Mouse (Mus musculus) gonadal fat pad, adult 2 months (tissue): ENCODE results near the gene Zfp60. TPM values are rescaled to one million over a fixed set of nuclear protein-coding genes. Genes with fewer than 3 reads are reported as not detected.

ENCODE experiments used
- DNase-seq: peaks from one replicate; pipeline ENCODE4 v3.0.0-alpha.2; 2012; ENCODE audit warnings: low read depth
- polyA plus RNA-seq: library from polyadenylated mRNA; depleted of rRNA; stranded (reverse); fragments of >200 nt; gene quantifications from 2 replicates; pipeline ENCODE4 v1.2.3, GENCODE M21; 2012; rRNA removed

The Zfp60 gene
- polyA plus RNA-seq, result 3.3 and 3.4 TPM in 2 replicates

DNA sequence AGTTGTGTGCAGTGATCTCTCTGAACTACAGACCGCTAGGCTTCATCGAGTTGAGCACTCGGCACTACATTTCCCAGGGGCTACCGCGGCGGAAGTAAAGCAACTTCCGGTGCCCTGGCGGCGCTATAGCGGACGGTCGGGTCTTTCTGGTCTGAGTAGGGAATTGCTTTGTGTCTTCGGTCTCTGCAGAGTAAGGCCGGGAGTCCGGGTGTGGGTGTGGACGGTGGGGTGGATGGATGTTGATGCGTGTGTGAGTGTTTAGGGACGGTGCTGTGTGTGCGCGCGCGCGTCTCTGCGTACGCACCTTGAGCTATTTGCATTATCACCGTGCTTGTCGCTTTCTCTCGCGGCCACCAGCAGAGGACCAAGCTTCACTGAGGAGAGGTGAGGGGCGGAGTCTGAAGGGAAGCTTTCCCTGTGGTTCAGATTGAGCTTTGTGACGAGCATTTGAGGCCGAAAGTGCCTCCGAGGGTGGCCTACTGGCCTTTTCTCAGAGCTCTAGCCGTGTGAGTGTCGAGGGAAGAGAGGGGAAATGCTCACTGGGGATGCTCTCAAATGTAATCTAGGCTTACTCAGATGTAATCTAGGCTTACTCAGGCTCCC, at the start of gene Zfp60:
Zfp60 (plus strand) TSS at position 109 of the 603 bp plus-strand sequence.
- DNase-seq, result peak; percentile 31

- DNase-seq, result no peak
Observed at GRCm38 (mm10) chr7:27683218-27683617, 48.0 kb upstream of the Zfp60 start.

GRCm38 (mm10) chr7:27685220-27685619, 46.0 kb upstream of the Zfp60 start:
- no peak for DNase-seq

DNA sequence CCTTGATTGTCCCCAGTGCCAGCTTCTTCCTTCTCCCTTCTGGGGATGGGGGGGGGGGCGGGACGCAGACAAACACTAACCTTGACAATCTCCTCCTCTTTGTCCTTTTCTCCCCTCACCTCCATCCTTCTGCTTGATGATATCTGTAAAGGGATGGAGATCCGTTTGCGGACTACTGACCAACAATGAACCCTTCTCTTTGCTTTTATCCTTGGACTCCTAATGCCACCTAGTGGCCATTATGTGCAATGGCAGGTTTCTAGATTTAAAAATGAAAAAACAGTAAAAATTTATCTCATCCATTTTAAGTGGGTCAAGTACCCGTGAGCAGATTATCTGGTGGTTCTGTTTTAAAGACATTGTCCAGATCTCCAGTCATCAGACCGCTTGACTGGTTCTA, 45.5 kb upstream of the Zfp60 start:
- DNase-seq, result no peak

DNA sequence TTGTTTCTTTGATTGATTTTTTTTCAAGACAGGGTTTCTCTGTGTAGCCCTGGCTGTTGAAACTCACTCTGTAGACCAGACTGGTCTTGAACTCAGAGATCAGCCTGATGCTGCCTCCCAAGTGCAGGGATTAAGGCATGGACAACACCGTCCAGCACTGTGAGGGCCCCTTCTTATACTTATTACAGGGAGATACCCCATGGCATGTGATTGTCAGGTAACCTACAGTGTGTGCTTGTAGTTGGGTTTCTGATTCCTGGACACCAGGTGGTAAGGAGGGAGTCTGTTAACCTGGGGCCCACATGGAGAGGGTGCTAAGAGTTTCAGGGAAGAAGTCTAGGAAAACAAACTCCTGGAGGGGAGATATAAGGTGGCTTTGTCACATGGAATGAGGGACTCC, 44.1 kb upstream of the Zfp60 start:
- no peak for DNase-seq

- DNase-seq, result no peak
Observed at GRCm38 (mm10) chr7:27687836-27688235, 43.4 kb upstream of the Zfp60 start.

DNA sequence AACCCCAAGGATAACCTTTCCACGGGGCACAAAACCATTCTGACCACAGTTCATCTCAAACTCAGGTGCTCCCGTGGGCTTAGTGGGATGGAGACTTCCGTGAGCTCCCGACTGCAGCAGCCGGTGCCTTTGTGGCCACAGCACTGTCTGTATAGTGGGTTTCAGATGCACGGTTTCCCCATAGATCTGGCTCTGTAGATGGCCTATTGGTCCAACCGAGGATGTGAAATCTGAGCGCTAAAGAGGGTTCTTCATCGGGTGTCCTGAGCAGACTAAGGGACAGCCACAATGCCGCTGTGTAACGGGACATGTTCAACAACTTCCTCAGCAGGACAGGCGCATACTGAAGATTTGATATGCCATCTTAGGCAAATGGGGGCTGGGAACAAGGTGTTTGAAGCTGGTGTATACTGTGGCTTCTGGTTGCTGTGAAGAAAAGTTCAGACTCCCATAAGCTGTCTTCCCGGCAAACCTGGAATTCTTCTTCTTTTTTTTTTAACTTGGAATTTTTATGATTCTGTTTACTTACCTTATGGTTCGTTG, 42.9 kb upstream of the Zfp60 start:
- DNase-seq, result no peak

GRCm38 (mm10) chr7:27688815-27689612, 42.2 kb upstream of the Zfp60 start, which contains the start of gene Zfp607b:
Gene Zfp607b (plus strand): TSS chr7:27689340.
- DNase-seq, result peak; percentile 97

- DNase-seq, result no peak
Observed at GRCm38 (mm10) chr7:27691076-27691475, 40.1 kb upstream of the Zfp60 start.

- no peak for DNase-seq
Observed at GRCm38 (mm10) chr7:27696711-27697110, 34.5 kb upstream of the Zfp60 start.

DNA sequence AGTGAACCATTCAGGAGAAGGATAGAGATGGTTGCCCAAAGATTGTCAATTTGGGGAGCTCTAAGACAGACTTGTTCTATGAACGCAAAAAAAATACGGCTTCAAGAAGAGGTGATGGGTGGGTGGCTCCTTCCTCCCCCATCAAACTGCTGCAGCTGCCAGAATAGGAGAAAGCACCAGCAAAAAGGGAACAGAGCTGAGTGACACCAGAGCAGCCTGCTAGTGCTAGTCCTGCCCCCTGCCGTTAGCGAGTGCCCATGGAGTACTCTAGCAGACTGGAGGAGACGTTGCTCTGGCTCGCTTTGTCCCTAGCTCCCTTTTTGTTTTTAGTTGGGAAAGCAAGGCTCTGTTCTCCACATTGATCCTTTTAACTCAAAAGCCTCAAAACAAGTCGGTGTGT, 20.8 kb upstream of the Zfp60 start:
- no peak for DNase-seq

- DNase-seq, result no peak
Observed at GRCm38 (mm10) chr7:27721951-27722350, 9.2 kb upstream of the Zfp60 start.

DNA sequence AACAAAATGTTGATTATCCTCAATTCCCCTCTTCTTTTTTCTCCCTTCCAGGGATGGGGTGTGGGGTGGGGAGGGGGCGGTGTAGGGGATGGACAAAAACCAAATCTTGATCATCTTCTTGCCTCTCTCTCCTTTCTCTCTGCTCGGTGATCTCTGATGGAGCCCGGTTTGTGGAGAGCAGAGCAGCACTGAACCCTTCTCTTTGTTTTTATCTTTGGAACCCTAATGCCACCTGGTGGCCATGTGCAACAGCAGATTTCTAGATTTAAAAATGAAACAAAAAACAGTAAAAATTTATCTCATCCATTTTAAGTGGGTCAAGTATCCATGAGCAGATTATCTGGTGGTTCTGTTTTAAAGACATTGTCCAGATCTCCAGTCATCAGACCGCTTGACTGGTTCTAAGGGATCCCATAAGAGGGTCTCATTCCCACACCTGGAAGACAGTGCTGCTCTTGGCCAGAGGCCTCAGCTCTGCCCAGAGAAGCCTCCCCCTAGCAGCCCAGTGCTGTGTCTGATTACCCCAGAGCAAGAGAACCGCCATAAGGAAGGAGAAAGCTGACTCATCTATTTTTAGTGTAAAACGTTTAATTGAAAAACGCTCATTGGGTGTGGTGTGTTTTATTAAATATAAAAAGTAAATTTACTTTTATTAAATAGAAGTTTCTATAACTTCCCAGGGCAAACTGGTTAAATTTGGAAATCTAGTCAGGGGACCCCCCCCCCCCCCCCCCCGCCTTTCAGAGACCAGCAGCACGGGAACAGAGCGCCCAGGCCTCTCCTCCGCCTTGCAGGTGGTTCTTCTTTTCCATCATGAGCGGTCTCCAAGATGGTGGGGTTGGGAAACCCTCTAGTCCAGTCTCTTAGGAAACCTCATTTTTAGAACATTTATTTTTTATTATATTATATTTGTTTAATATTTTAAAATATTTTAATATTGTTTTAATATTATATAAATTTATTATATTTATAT, 5.3 kb upstream of the Zfp60 start:
- DNase-seq, result no peak

DNA sequence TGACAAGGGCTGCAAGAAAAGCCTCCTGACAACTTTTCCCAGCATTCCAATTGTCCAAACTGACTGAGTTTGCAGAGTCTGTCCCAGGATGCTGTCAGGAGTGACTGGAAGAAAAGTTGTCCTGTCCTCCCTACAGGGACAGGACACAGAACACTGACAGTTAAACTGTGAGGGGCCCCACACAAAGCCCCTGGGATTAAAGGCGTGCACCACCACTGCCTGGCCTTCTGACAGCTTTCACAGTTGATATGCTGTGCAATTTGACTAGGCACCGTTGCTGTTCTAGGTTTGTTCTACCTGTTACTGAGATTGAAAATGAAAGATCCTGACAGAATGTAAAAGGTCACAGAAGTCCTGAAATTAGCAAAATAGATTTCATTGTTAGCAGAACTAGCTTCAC, 3.7 kb upstream of the Zfp60 start:
- no peak for DNase-seq

DNA sequence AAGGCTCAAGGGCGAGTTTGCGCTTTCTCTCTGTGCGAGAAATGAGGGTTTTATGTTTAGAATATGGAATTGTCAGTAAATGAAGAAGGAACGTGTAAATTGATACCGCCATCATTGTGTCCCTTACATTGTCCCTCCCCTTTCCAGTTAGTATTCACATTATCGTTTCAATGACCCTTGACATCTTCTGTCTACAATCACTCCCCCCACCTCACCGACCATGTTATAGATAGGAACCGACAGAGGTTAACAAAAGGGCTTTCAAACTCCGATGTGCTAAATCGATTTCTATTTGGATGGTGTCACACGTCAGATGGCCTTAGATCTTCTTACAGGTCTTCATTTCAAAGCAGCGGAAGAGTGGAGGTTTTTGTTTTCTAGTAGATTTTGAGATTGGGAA, 757 bp downstream of the Zfp60 start:
- DNase-seq, result no peak

- no peak for DNase-seq
Observed at GRCm38 (mm10) chr7:27732508-27732907, 1.3 kb downstream of the Zfp60 start.

- no peak for DNase-seq
Observed at GRCm38 (mm10) chr7:27735457-27735856, 4.3 kb downstream of the Zfp60 start.

- no peak for DNase-seq
Observed at GRCm38 (mm10) chr7:27756351-27757047, 25.3 kb downstream of the Zfp60 start.

GRCm38 (mm10) chr7:27757048-27757375, 25.8 kb downstream of the Zfp60 start:
- no peak for DNase-seq

DNA sequence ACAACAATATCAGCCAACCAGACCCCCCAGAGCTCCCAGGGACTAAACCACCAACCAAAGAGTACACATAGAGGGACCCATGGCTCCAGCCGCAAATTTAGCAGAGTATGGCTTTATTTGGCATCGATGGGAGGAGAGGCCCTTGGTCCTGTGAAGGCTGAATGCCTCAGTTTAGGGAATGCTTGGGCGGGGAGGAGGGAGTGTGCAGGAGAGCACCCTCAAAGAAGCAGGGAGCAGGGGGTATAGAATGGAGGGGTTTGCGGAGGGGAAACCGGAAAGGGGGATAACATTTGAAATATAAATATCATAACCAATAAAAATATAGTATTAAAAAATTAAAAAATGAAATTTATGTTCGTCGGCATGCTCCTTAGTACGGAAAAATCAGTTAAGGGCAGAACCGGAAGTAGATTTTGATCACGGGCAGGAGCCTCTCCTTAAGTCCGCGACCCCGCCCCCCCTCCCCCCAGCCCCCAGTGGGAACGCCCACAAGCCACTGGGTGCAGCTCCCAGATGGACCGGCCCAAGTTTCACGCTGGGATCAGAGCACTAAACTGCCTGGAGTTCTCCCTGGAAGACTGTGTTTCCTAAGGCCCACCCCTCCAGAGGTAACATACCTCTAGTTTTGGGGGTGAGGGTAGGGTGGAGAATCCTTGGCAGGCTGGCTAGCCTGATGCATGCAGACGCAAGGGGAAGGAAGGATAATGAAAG, 34.1 kb downstream of the Zfp60 start:
- DNase-seq, result no peak

DNA sequence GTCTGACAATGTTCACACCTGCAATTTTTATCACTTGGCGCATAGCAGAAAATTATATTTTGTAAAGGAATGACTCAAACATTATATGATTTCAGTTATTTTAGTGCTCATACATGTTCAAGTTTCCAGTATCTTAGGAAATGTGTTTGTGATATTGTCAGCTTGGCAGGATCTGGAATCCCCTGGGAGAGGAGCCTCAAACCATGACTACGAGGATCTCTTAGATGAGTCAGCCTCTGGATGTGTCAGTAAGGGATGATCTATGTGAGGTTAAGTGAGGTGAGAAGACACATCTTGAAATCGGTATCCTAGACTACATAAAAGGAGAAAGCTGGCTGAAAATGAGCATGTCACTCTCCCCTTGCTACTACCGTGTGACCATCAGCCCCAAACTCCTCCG, 58.1 kb downstream of the Zfp60 start:
- no peak for DNase-seq
